Mouse (Mus musculus): ENCODE measurements around the gene Ppm1f. TPM values are rescaled to one million over a fixed set of nuclear protein-coding genes. Genes with fewer than 3 reads are reported as not detected.

Ppm1f gene
- total RNA-seq, 1 experiment, result 38.2 TPM

GRCm38 (mm10) chr16:16941078-16941477 is 44.8 kb downstream of the Ppm1f start:
- no peak for DNase-seq (ENCODE audit: low read depth, low spot score)
- TF ChIP-seq CHD2 (IDR thresholded peaks at IDR 0.05; ENCODE audit: low read depth, low read length) (no peak), ZC3H11A (IDR thresholded peaks at IDR 0.05; ENCODE audit: borderline replicate concordance, low read depth, low read length) (no peak), HCFC1 (IDR thresholded peaks at IDR 0.05; ENCODE audit: borderline replicate concordance, insufficient read depth, low read length) (no peak), MAFK (IDR thresholded peaks at IDR 0.05; ENCODE audit: insufficient read depth, low read depth, low read length) (no peak), ZNF384 (IDR thresholded peaks at IDR 0.05; ENCODE audit: low read depth, low read length) (no peak)
- Histone ChIP-seq H3K9ac (ENCODE audit: insufficient read depth, low read depth, low read length, poor library complexity, severe bottlenecking) (no peak overlapping the region), H3K4me1 (ENCODE audit: control insufficient read depth in 2 of 2, insufficient read depth in 2 of 2, low read length in 2 of 2, poor library complexity in 1 of 2) (no peaks in the 10 kb centered on the region), H3K9me3 (ENCODE audit: control insufficient read depth, insufficient read depth, low read depth, low read length) (peaks cover 9% of the 10 kb centered on the region), H3K36me3 (ENCODE audit: control insufficient read depth, insufficient read depth, low read length, poor library complexity, severe bottlenecking) (no peaks in the 10 kb centered on the region; the same call in 1 of the 2 replicates), H3K4me3 (ENCODE audit: insufficient read depth in 1 of 2, low read depth in 1 of 2, low read length in 2 of 2, poor library complexity in 1 of 2, severe bottlenecking in 1 of 2) (no peak overlapping the region), H3K27ac (ENCODE audit: insufficient read depth, low read depth, low read length, poor library complexity, severe bottlenecking) (no peak overlapping the region)
- in situ Hi-C loops (cut with MboI; ENCODE audit: low sequenced_read_pairs in 2 of 2, unreplicated experiment in 2 of 2), result no loop called here

GRCm38 (mm10) chr16:16958575-16958974 is 62.3 kb downstream of the Ppm1f start:
- H3K4me1 ChIP-seq (ENCODE audit: control insufficient read depth in 2 of 2, insufficient read depth in 2 of 2, low read length in 2 of 2, poor library complexity in 1 of 2), result peaks cover 2 to 10% of the 10 kb centered on the region in 2 experiments; a peak in 3 of 4 replicates
- in situ Hi-C loops (cut with MboI; ENCODE audit: low sequenced_read_pairs in 2 of 2, unreplicated experiment in 2 of 2), result no loop called here
- TF ChIP-seq CHD2 (IDR thresholded peaks at IDR 0.05; ENCODE audit: low read depth, low read length) (peak; percentile 51; the same call in 1 of the 2 replicates), ZC3H11A (IDR thresholded peaks at IDR 0.05; ENCODE audit: borderline replicate concordance, low read depth, low read length) (no peak)
- H3K4me3 ChIP-seq (ENCODE audit: insufficient read depth in 1 of 2, low read depth in 1 of 2, low read length in 2 of 2, poor library complexity in 1 of 2, severe bottlenecking in 1 of 2), result no peak overlapping the region
- H3K9me3 ChIP-seq (ENCODE audit: control insufficient read depth, insufficient read depth, low read depth, low read length), result no peaks in the 10 kb centered on the region
- peak; percentile 53 for DNase-seq (ENCODE audit: low read depth, low spot score)
- H3K27ac ChIP-seq (ENCODE audit: insufficient read depth, low read depth, low read length, poor library complexity, severe bottlenecking), result no peak overlapping the region; the same call in 1 of the 2 replicates
- H3K9ac ChIP-seq (ENCODE audit: insufficient read depth, low read depth, low read length, poor library complexity, severe bottlenecking), result no peak overlapping the region
- H3K36me3 ChIP-seq (ENCODE audit: control insufficient read depth, insufficient read depth, low read length, poor library complexity, severe bottlenecking), result no peaks in the 10 kb centered on the region

GRCm38 (mm10) chr16:16959907-16960306 is 63.6 kb downstream of the Ppm1f start:
- in situ Hi-C loops (cut with MboI; ENCODE audit: low sequenced_read_pairs in 2 of 2, unreplicated experiment in 2 of 2), result no loop called here
- H3K9me3 ChIP-seq (ENCODE audit: control insufficient read depth, insufficient read depth, low read depth, low read length), result no peaks in the 10 kb centered on the region
- no peaks in the 10 kb centered on the region for H3K36me3 ChIP-seq (ENCODE audit: control insufficient read depth, insufficient read depth, low read length, poor library complexity, severe bottlenecking)
- H3K4me1 ChIP-seq (ENCODE audit: control insufficient read depth in 2 of 2, insufficient read depth in 2 of 2, low read length in 2 of 2, poor library complexity in 1 of 2), result peaks cover 2 to 10% of the 10 kb centered on the region in 2 experiments; a peak in 3 of 4 replicates
- no peak overlapping the region for H3K27ac ChIP-seq (ENCODE audit: insufficient read depth, low read depth, low read length, poor library complexity, severe bottlenecking)
- H3K4me3 ChIP-seq (ENCODE audit: insufficient read depth in 1 of 2, low read depth in 1 of 2, low read length in 2 of 2, poor library complexity in 1 of 2, severe bottlenecking in 1 of 2), result no peak overlapping the region
- DNase-seq (ENCODE audit: low read depth, low spot score), result no peak
- H3K9ac ChIP-seq (ENCODE audit: insufficient read depth, low read depth, low read length, poor library complexity, severe bottlenecking), result no peak overlapping the region
- no peak for TF ChIP-seq HCFC1 (IDR thresholded peaks at IDR 0.05; ENCODE audit: borderline replicate concordance, insufficient read depth, low read length)
- no peak for TF ChIP-seq ZC3H11A (IDR thresholded peaks at IDR 0.05; ENCODE audit: borderline replicate concordance, low read depth, low read length)
- no peak for TF ChIP-seq MAFK (IDR thresholded peaks at IDR 0.05; ENCODE audit: insufficient read depth, low read depth, low read length)
- no peak for TF ChIP-seq CHD2 (IDR thresholded peaks at IDR 0.05; ENCODE audit: low read depth, low read length)
- TF ChIP-seq ZNF384 (IDR thresholded peaks at IDR 0.05; ENCODE audit: low read depth, low read length), result no peak

GRCm38 (mm10) chr16:16965149-16965548 is 68.9 kb downstream of the Ppm1f start:
- Histone ChIP-seq H3K9me3 (ENCODE audit: control insufficient read depth, insufficient read depth, low read depth, low read length) (no peaks in the 10 kb centered on the region), H3K9ac (ENCODE audit: insufficient read depth, low read depth, low read length, poor library complexity, severe bottlenecking) (no peak overlapping the region), H3K4me1 (ENCODE audit: control insufficient read depth in 2 of 2, insufficient read depth in 2 of 2, low read length in 2 of 2, poor library complexity in 1 of 2) (no peaks in the 10 kb centered on the region), H3K4me3 (ENCODE audit: insufficient read depth in 1 of 2, low read depth in 1 of 2, low read length in 2 of 2, poor library complexity in 1 of 2, severe bottlenecking in 1 of 2) (no peak overlapping the region), H3K36me3 (ENCODE audit: control insufficient read depth, insufficient read depth, low read length, poor library complexity, severe bottlenecking) (no peaks in the 10 kb centered on the region), H3K27ac (ENCODE audit: insufficient read depth, low read depth, low read length, poor library complexity, severe bottlenecking) (no peak overlapping the region)
- TF ChIP-seq HCFC1 (IDR thresholded peaks at IDR 0.05; ENCODE audit: borderline replicate concordance, insufficient read depth, low read length) (no peak), ZNF384 (IDR thresholded peaks at IDR 0.05; ENCODE audit: low read depth, low read length) (no peak), ZC3H11A (IDR thresholded peaks at IDR 0.05; ENCODE audit: borderline replicate concordance, low read depth, low read length) (no peak), CHD2 (IDR thresholded peaks at IDR 0.05; ENCODE audit: low read depth, low read length) (no peak), MAFK (IDR thresholded peaks at IDR 0.05; ENCODE audit: insufficient read depth, low read depth, low read length) (no peak)
- in situ Hi-C loops (cut with MboI; ENCODE audit: low sequenced_read_pairs in 2 of 2, unreplicated experiment in 2 of 2), result no loop called here
- DNase-seq (ENCODE audit: low read depth, low spot score), result no peak

GRCm38 (mm10) chr16:16966290-16966689 is 70.0 kb downstream of the Ppm1f start:
- H3K27ac ChIP-seq (ENCODE audit: insufficient read depth, low read depth, low read length, poor library complexity, severe bottlenecking), result no peak overlapping the region
- H3K36me3 ChIP-seq (ENCODE audit: control insufficient read depth, insufficient read depth, low read length, poor library complexity, severe bottlenecking), result no peaks in the 10 kb centered on the region
- H3K4me3 ChIP-seq (ENCODE audit: insufficient read depth in 1 of 2, low read depth in 1 of 2, low read length in 2 of 2, poor library complexity in 1 of 2, severe bottlenecking in 1 of 2), result no peak overlapping the region
- TF ChIP-seq ZC3H11A (IDR thresholded peaks at IDR 0.05; ENCODE audit: borderline replicate concordance, low read depth, low read length), result no peak
- TF ChIP-seq CHD2 (IDR thresholded peaks at IDR 0.05; ENCODE audit: low read depth, low read length), result no peak
- no peak for TF ChIP-seq ZNF384 (IDR thresholded peaks at IDR 0.05; ENCODE audit: low read depth, low read length)
- no peak for TF ChIP-seq MAFK (IDR thresholded peaks at IDR 0.05; ENCODE audit: insufficient read depth, low read depth, low read length)
- TF ChIP-seq HCFC1 (IDR thresholded peaks at IDR 0.05; ENCODE audit: borderline replicate concordance, insufficient read depth, low read length), result no peak
- H3K9ac ChIP-seq (ENCODE audit: insufficient read depth, low read depth, low read length, poor library complexity, severe bottlenecking), result no peak overlapping the region
- no peaks in the 10 kb centered on the region for H3K9me3 ChIP-seq (ENCODE audit: control insufficient read depth, insufficient read depth, low read depth, low read length)
- DNase-seq (ENCODE audit: low read depth, low spot score), result no peak
- no peaks in the 10 kb centered on the region for H3K4me1 ChIP-seq (ENCODE audit: control insufficient read depth in 2 of 2, insufficient read depth in 2 of 2, low read length in 2 of 2, poor library complexity in 1 of 2)
- in situ Hi-C loops (cut with MboI; ENCODE audit: low sequenced_read_pairs in 2 of 2, unreplicated experiment in 2 of 2), result no loop called here

Other genes with a start within 250 kb of the Ppm1f start
- 0.13 TPM in 1 of 2 replicates, not detected in the other for gene Olfr19, start 220.1 kb upstream of the Ppm1f start, total RNA-seq (2012; rRNA removed)
- gene Spag6l, start 67.0 kb upstream of the Ppm1f start, total RNA-seq (2012; rRNA removed), result 0.49 and 1.0 TPM in 2 replicates
- gene Igll1, start 32.5 kb upstream of the Ppm1f start, total RNA-seq (2012; rRNA removed), result 1.5 and 2.4 TPM in 2 replicates
- 140 and 194 TPM in 2 replicates for gene Top3b, start 25.7 kb upstream of the Ppm1f start, total RNA-seq (2012; rRNA removed)
- gene Vpreb1, start 25.6 kb upstream of the Ppm1f start, total RNA-seq (2012; rRNA removed), result 4.0 and 7.0 TPM in 2 replicates
- gene Mapk1, start 86.9 kb downstream of the Ppm1f start, total RNA-seq (2012; rRNA removed), result 100 and 136 TPM in 2 replicates
- 5.9 and 10.5 TPM in 2 replicates for gene Ypel1, start 173.2 kb downstream of the Ppm1f start, total RNA-seq (2012; rRNA removed)
- gene Ppil2, start 214.8 kb downstream of the Ppm1f start, total RNA-seq (2012; rRNA removed), result 73.2 and 86.7 TPM in 2 replicates
- gene 2610318N02Rik, start 228.7 kb downstream of the Ppm1f start, total RNA-seq (2012; rRNA removed), result 47.7 and 74.0 TPM in 2 replicates
- gene Sdf2l1, start 235.9 kb downstream of the Ppm1f start, total RNA-seq (2012; rRNA removed), result 112 and 168 TPM in 2 replicates
- gene Ydjc, start 248.2 kb downstream of the Ppm1f start, total RNA-seq (2012; rRNA removed), result 34.0 and 64.7 TPM in 2 replicates

All from ES-E14 (cell line).